Mouse (Mus musculus) C2C12 (cell line): ENCODE results near the gene Slc11a1. TPM values are rescaled to one million over a fixed set of nuclear protein-coding genes. Genes with fewer than 3 reads are reported as not detected.

Experiments
- H3K27me3 ChIP-seq: one replicate; pipeline ENCODE4 v1.6.1; 2011; ENCODE audit not compliant: control insufficient read depth, insufficient read depth, insufficient read length
- H3K36me3 ChIP-seq: one replicate; pipeline ENCODE4 v1.6.1; 2011; ENCODE audit not compliant: control insufficient read depth, insufficient read depth
- H3K4me3 ChIP-seq: one replicate; pipeline ENCODE4 v1.5.1; 2011; ENCODE audit warnings: mild to moderate bottlenecking, control low read depth; ENCODE audit not compliant: poor library complexity, insufficient read depth, severe bottlenecking
- H3K79me2 ChIP-seq: one replicate; pipeline ENCODE4 v1.6.1; 2011; ENCODE audit not compliant: control insufficient read depth, insufficient read depth
- H3K79me3 ChIP-seq: one replicate; pipeline ENCODE4 v1.6.1; 2011; ENCODE audit warnings: low read depth, control low read depth
- H3ac ChIP-seq: one replicate; pipeline ENCODE3; 2011; ENCODE audit warnings: low read depth; ENCODE audit not compliant: control insufficient read depth, insufficient read length
- CEBPB ChIP-seq: IDR thresholded peaks from one replicate; pipeline ENCODE4 v1.6.1; 2011; ENCODE audit warnings: low read depth, mild to moderate bottlenecking, control low read depth, moderate library complexity
- CTCF ChIP-seq: IDR thresholded peaks from one replicate; pipeline ENCODE4 v1.5.1; 2011; ENCODE audit not compliant: control insufficient read depth, insufficient read depth, insufficient read length
- FOSL1 ChIP-seq: IDR thresholded peaks from one replicate; pipeline ENCODE4 v1.8.0; 2011; ENCODE audit warnings: mild to moderate bottlenecking, low read length; ENCODE audit not compliant: poor library complexity, insufficient read depth, severe bottlenecking
- MAX ChIP-seq: IDR thresholded peaks from one replicate; pipeline ENCODE4 v1.6.1; 2011; ENCODE audit warnings: mild to moderate bottlenecking, control low read depth
- MYOD1 ChIP-seq: IDR thresholded peaks from one replicate; pipeline ENCODE4 v1.6.1; 2011; ENCODE audit warnings: low read depth; ENCODE audit not compliant: control insufficient read depth, insufficient read length
- MYOG ChIP-seq: IDR thresholded peaks from one replicate; pipeline ENCODE4 v1.6.1; 2011; ENCODE audit not compliant: control insufficient read depth, insufficient read length; ENCODE audit errors: extremely low read depth
- USF1 ChIP-seq: IDR thresholded peaks from one replicate; pipeline ENCODE4 v1.6.1; 2011; ENCODE audit warnings: low read depth, mild to moderate bottlenecking, control low read depth, moderate library complexity
- polyA plus RNA-seq: library from polyadenylated mRNA; unstranded; fragments of >200 nt; fragmentation: generic; extraction: Trizol; gene quantifications from one replicate; pipeline ENCODE4 v1.2.1, GENCODE M21; 2012; ENCODE audit warnings: missing spikeins

Gene Slc11a1
- polyA plus RNA-seq, 1 experiment: 2.2 TPM

DNA sequence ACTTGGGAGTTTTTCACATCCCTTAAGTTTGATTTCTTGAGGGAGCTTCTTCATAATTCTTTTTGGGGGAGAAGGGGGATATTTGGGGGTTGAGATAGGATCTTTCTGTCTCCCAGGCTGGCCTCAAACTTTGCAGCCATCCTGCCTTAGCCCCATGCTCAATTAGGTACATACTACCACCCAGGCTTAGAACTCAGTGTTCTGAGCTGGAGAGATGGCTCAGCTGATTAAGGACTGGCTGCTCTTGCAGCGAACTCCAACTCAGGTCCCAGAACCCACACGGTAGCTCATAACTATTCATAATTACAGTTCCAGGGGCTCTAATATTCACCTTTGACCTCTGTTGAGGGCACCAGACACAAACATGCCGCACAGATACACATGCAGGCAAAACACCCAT is 40.4 kb upstream of the Slc11a1 start:
- no peaks in the 10 kb centered on the region for H3K27me3 ChIP-seq
- H3ac ChIP-seq: no peak overlapping the region
- no peaks in the 10 kb centered on the region for H3K79me3 ChIP-seq
- no peak for TF ChIP-seq USF1
- TF ChIP-seq CTCF: no peak
- TF ChIP-seq MYOD1: no peak
- no peak for TF ChIP-seq CEBPB
- no peak for TF ChIP-seq MAX
- no peak for TF ChIP-seq FOSL1
- no peak for TF ChIP-seq MYOG
- no peak overlapping the region for H3K4me3 ChIP-seq
- no peaks in the 10 kb centered on the region for H3K79me2 ChIP-seq
- H3K36me3 ChIP-seq: no peaks in the 10 kb centered on the region

DNA sequence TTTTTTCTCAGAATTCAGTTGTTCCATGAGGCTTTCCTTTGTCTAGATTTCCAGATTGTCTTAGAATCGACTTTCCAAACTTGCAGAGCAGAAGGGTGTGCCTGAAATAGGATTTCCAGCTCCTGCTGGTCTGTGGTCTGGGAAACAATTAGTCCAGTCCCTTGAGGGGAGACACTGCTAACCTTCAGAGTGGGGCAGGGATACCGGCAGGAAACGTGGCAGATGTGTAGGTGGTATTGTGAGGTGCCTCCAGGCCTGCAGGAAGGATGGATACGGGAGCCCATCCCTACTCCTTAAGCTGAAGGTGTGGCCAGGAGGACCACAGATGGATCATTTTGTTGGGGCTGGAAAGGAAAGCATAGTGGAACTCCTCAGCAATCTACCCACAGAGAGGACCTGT is 40.0 kb upstream of the Slc11a1 start:
- Histone ChIP-seq H3K79me3 (no peaks in the 10 kb centered on the region), H3K79me2 (no peaks in the 10 kb centered on the region), H3K36me3 (no peaks in the 10 kb centered on the region), H3K4me3 (no peak overlapping the region), H3ac (no peak overlapping the region), H3K27me3 (no peaks in the 10 kb centered on the region)
- TF ChIP-seq USF1 (no peak), MYOG (no peak), MAX (no peak), FOSL1 (no peak), CTCF (no peak), CEBPB (no peak)

DNA sequence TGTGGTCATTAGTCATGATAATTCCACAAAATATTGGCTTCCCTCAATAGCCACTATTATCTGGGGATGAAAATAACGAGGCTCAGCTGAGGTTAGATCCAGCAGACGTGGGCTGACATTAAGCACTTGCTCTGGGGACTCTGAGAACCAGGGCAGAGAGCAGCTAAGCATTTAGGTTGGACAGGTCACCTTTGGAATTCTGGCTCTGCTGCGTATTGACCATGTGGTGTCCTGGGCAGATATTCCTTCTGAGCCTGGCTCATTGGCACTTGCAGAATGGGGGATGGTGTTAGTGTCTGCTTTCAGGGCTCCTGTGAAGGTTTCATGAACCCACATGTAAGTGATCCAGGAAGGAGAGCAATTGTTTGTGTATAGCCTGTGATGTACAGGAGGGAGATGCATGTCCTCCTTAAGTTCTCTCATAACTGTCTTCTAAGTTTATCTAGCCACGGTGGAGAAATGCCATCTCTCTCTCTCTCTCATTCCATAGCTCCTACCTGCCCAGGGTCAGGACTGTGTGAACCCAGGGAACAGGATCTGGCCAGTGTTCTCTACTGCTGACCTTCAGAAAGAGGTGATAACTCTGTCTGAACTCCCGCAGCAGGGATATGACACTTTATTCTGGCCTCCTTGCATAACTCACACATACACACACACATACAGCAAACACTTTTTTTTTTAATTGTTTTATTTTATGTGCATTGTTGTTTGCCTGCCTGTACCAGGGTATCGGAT is 39.4 kb upstream of the Slc11a1 start:
- Histone ChIP-seq H3K27me3 (no peaks in the 10 kb centered on the region), H3ac (no peak overlapping the region), H3K79me3 (no peaks in the 10 kb centered on the region), H3K4me3 (no peak overlapping the region), H3K36me3 (no peaks in the 10 kb centered on the region), H3K79me2 (no peaks in the 10 kb centered on the region)
- TF ChIP-seq USF1 (no peak), CTCF (no peak)

DNA sequence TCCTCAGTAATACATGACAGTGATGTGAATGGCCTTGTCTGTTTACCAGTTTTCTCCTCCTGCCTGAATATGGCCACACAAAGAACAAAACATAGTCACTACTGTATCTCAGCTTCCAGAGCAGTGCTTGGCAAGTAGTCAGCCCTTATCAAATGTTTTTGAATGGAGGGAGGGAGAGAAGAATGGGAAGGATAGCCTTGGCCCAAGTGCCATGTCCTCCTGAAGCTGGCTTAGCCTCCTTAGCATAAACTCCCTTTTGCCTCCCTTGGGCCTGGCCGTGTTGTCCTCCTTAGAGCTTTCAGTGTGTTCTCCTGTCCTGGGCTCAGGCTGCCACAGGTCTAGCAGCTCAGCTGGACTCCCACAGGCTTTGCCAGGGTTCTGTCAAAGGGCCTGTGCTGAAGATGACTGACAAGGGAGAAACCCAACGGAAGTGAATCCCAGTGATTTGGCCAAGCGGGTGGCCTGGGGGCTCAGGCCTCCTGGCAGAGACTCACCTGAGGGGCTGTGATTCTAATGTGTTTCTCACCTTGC is 37.7 kb upstream of the Slc11a1 start:
- Histone ChIP-seq H3K4me3 (no peak overlapping the region), H3K79me3 (no peaks in the 10 kb centered on the region), H3K27me3 (no peaks in the 10 kb centered on the region), H3ac (no peak overlapping the region), H3K36me3 (no peaks in the 10 kb centered on the region), H3K79me2 (no peaks in the 10 kb centered on the region)
- TF ChIP-seq USF1 (no peak), CTCF (no peak), FOSL1 (no peak)

DNA sequence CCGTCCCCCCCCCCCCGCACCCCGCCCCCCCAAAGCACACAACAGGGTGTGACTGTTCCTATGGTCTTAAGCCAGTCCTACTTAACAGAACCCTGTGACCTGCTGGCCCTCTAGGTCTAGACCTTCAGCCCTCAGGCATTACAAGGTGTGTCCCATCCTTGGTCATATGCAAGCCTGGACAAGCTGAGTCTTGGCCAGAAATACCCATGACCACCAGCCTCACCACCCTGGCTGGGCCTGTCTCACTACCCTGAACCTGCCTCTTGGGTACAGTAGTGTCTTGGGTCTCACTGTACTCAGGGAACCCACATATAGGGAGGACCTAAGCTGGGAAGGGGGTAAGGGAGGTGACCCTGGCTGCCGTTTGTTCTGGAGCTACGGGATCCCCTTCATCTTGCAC is 37.0 kb upstream of the Slc11a1 start:
- TF ChIP-seq FOSL1 (no peak), USF1 (no peak), MYOD1 (no peak)

DNA sequence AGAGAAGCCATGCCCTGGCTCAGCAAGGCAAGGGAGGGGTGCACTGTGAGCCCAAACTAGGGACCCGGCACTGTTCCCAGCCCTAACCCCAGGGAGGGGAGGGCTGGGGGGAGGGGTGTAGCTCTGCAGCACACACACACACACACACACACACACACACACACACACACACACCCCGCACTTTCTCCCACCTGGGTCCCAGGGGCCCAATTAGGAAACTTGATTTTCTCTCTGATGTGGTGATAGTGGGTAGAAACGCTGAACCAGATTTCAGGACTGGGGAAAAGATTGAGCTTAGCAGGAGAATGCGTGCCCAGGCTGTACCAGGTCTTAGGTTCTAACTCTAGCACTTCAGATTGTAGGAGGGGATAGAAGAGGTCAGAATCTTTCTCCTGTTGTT is 36.4 kb upstream of the Slc11a1 start:
- H3K4me3 ChIP-seq: no peak overlapping the region
- no peak overlapping the region for H3ac ChIP-seq
- no peaks in the 10 kb centered on the region for H3K79me3 ChIP-seq
- no peaks in the 10 kb centered on the region for H3K79me2 ChIP-seq
- no peaks in the 10 kb centered on the region for H3K36me3 ChIP-seq
- TF ChIP-seq MYOG (no peak), CEBPB (no peak), MYOD1 (no peak), CTCF (no peak), FOSL1 (no peak), MAX (no peak), USF1 (no peak)
- H3K27me3 ChIP-seq: no peaks in the 10 kb centered on the region

More for the DNA sequence above, 37.0 kb upstream of the Slc11a1 start:
- H3K27me3 ChIP-seq: no peaks in the 10 kb centered on the region
- H3K79me3 ChIP-seq: no peaks in the 10 kb centered on the region
- no peaks in the 10 kb centered on the region for H3K79me2 ChIP-seq
- H3K36me3 ChIP-seq: no peaks in the 10 kb centered on the region
- no peak overlapping the region for H3ac ChIP-seq
- no peak overlapping the region for H3K4me3 ChIP-seq
